Mouse (Mus musculus) CH12.LX (cell line): ENCODE results near the gene Aftph.

Experiments used
- CHD2 ChIP-seq: IDR thresholded peaks from 2 replicates; pipeline ENCODE4 v1.6.1; 2011; ENCODE audit warnings: low read length, improper control_type of control experiment
- CTCF ChIP-seq, 2 experiments: IDR thresholded peaks in 1 of 2; conservative IDR thresholded peaks in 1 of 2; 2 replicates each; pipeline ENCODE4 v1.5.1; 2011 to 2012; ENCODE audit warnings: low read depth in 2 of 2, low read length in 2 of 2, improper control_type of control experiment in 1 of 2, inconsistent platforms in 1 of 2, mild to moderate bottlenecking in 1 of 2, moderate library complexity in 1 of 2
- ELF1 ChIP-seq: IDR thresholded peaks from 2 replicates; pipeline ENCODE4 v1.6.1; 2014; ENCODE audit warnings: low read depth, mild to moderate bottlenecking, inconsistent platforms, low read length, improper control_type of control experiment
- EP300 ChIP-seq: IDR thresholded peaks from 2 replicates; pipeline ENCODE4 v1.6.1; 2011; ENCODE audit warnings: low read length, improper control_type of control experiment
- IRF4 ChIP-seq: IDR thresholded peaks from 2 replicates; pipeline ENCODE4 v1.6.1; 2014; ENCODE audit warnings: low read depth, mild to moderate bottlenecking, inconsistent platforms, low read length, improper control_type of control experiment
- JUND ChIP-seq: conservative IDR thresholded peaks from 2 replicates; pipeline ENCODE4 v1.6.1; 2011; ENCODE audit warnings: low read depth, low read length, improper control_type of control experiment
- MAFK ChIP-seq: IDR thresholded peaks from 2 replicates; pipeline ENCODE4 v1.6.1; 2011; ENCODE audit warnings: low read length, improper control_type of control experiment; ENCODE audit not compliant: insufficient replicate concordance
- MEF2A ChIP-seq: IDR thresholded peaks from 2 replicates; pipeline ENCODE4 v1.6.1; 2014; ENCODE audit warnings: low read depth, mild to moderate bottlenecking, inconsistent platforms, low read length, improper control_type of control experiment, borderline replicate concordance
- NRF1 ChIP-seq: IDR thresholded peaks from 2 replicates; pipeline ENCODE4 v1.6.1; 2014; ENCODE audit warnings: low read depth, mild to moderate bottlenecking, inconsistent platforms, low read length, improper control_type of control experiment, moderate library complexity
- POLR2A ChIP-seq: IDR thresholded peaks from 2 replicates; pipeline ENCODE4 v1.6.1; 2011; ENCODE audit warnings: low read depth, mild to moderate bottlenecking, improper control_type of control experiment, low read length
- POLR2AphosphoS2 ChIP-seq: IDR thresholded peaks from 2 replicates; pipeline ENCODE4 v1.6.1; 2011; ENCODE audit warnings: low read depth, low read length, improper control_type of control experiment
- USF1 ChIP-seq: IDR thresholded peaks from 2 replicates; pipeline ENCODE4 v1.6.1; 2014; ENCODE audit warnings: low read depth, mild to moderate bottlenecking, inconsistent platforms, low read length, improper control_type of control experiment
- ZKSCAN1 ChIP-seq: IDR thresholded peaks from 2 replicates; pipeline ENCODE4 v1.6.1; 2012; ENCODE audit warnings: low read depth, inconsistent platforms, low read length, improper control_type of control experiment, borderline replicate concordance
- ZMIZ1 ChIP-seq: IDR thresholded peaks from 2 replicates; pipeline ENCODE4 v1.6.1; 2012; ENCODE audit warnings: low read depth, mild to moderate bottlenecking, inconsistent platforms, low read length, improper control_type of control experiment

GRCm38 (mm10) chr11:20650006-20650639 is 91.3 kb downstream of the Aftph start:
- TF ChIP-seq IRF4 (no peak), POLR2AphosphoS2 (no peak), POLR2A (no peak), CHD2 (no peak), USF1 (no peak), MAFK (no peak), ELF1 (no peak), CTCF (conservative IDR thresholded peaks at IDR 0.05 in 1 of 2, IDR thresholded peaks at IDR 0.05 in 1 of 2; ENCODE audit: low read depth in 2 of 2, low read length in 2 of 2) (no peak), ZMIZ1 (no peak), EP300 (no peak), MEF2A (no peak), NRF1 (no peak), ZKSCAN1 (no peak), JUND (no peak)
